Mouse (Mus musculus) midbrain, embryonic 11.5 days (tissue): Measurements from ENCODE around the gene Atxn7. TPM values are rescaled to one million over a fixed set of nuclear protein-coding genes. Genes with fewer than 3 reads are reported as not detected.

Experiments
- ATAC-seq: fragments of 200-750 bp; cut with Nextera tagmentation; 2 replicates; pipeline ENCODE4 v1.8.0; 2017; ENCODE audit warnings: moderate TSS enrichment, moderate library complexity; ENCODE audit not compliant: low FRiP score
- DNase-seq: peaks from one replicate; pipeline ENCODE4 v3.0.0; 2015; ENCODE audit warnings: low spot score; ENCODE audit errors: missing footprints
- H3K27ac ChIP-seq: fragments of 300-500 bp; sonication (generic); 2 replicates; pipeline ENCODE4 v1.5.1; 2014; ENCODE audit warnings: low read depth, low read length
- H3K27me3 ChIP-seq: fragments of 300-500 bp; sonication (generic); 2 replicates; pipeline ENCODE4 v1.6.1; 2014; ENCODE audit warnings: mild to moderate bottlenecking, low read length, moderate library complexity, mixed read lengths; ENCODE audit not compliant: control insufficient read depth, insufficient read depth
- H3K36me3 ChIP-seq: fragments of 300-500 bp; sonication (generic); 2 replicates; pipeline ENCODE4 v1.6.1; 2014; ENCODE audit warnings: mild to moderate bottlenecking, low read length, moderate library complexity, mixed read lengths; ENCODE audit not compliant: control insufficient read depth, insufficient read depth
- H3K4me1 ChIP-seq: fragments of 300-500 bp; sonication (generic); 2 replicates; pipeline ENCODE4 v1.6.1; 2014; ENCODE audit warnings: low read length; ENCODE audit not compliant: control insufficient read depth, insufficient read depth
- H3K4me2 ChIP-seq: fragments of 300-500 bp; sonication (generic); 2 replicates; pipeline ENCODE4 v1.6.1; 2014; ENCODE audit warnings: mild to moderate bottlenecking, moderate library complexity
- H3K4me3 ChIP-seq: fragments of 300-500 bp; sonication (generic); 2 replicates; pipeline ENCODE4 v1.5.1; 2014; ENCODE audit warnings: low read depth, low read length
- H3K9ac ChIP-seq: fragments of 300-500 bp; sonication (generic); 2 replicates; pipeline ENCODE4 v1.6.1; 2014; ENCODE audit warnings: low read length
- H3K9me3 ChIP-seq: fragments of 300-500 bp; sonication (generic); 2 replicates; pipeline ENCODE4 v1.6.1; 2016; ENCODE audit warnings: low read length; ENCODE audit not compliant: control insufficient read depth
- WGBS: fragments of 180-500 bp; shearing (Covaris S2); extraction: QIAGEN DNeasy Blood & Tissue Kit; methylation state at CpG from one replicate; pipeline ENCODE4 v1.1.7; 2014; 5-methylcytosine and 5-hydroxymethylcytosine counted together
- polyA plus RNA-seq: library from polyadenylated mRNA; unstranded; fragments of >200 nt; fragmentation: Nextera tagmentation; extraction: Ambion mirVana; gene quantifications from 2 replicates; pipeline ENCODE4 v1.2.1, GENCODE M21; 2014

Gene Atxn7
- 5.2 and 5.7 TPM in 2 replicates for polyA plus RNA-seq

GRCm38 (mm10) chr14:13961401-13962112 is at the start of gene Atxn7, which contains the start of gene Thoc7:
Gene Atxn7 (plus strand): TSS chr14:13961440.
Gene Thoc7 (minus strand): TSS chr14:13961852.
- Histone ChIP-seq H3K4me2 (peak within 1 kb of the TSS; percentile 67), H3K4me3 (peak within 1 kb of the TSS; percentile 87), H3K4me1 (peaks cover 9% of the 10 kb centered on the region; the same call in 1 of the 2 replicates), H3K9me3 (no peaks in the 10 kb centered on the region), H3K27me3 (no peaks in the 10 kb centered on the region), H3K36me3 (no peaks in the 10 kb centered on the region), H3K9ac (peak within 1 kb of the TSS; percentile 98), H3K27ac (peak within 1 kb of the TSS; percentile 83)
- 5% methylated on average over 49 of the region's 56 CpGs for WGBS
- peak; percentile 94 for DNase-seq
- peak; percentile 74 for ATAC-seq

- Histone ChIP-seq H3K27ac (no peak within 1 kb of the TSS), H3K4me2 (no peak within 1 kb of the TSS), H3K4me3 (no peak within 1 kb of the TSS), H3K27me3 (no peaks in the 10 kb centered on the region), H3K9me3 (no peaks in the 10 kb centered on the region), H3K4me1 (no peaks in the 10 kb centered on the region), H3K36me3 (no peaks in the 10 kb centered on the region), H3K9ac (no peak within 1 kb of the TSS)
- ATAC-seq (no peak), DNase-seq (no peak)
- 33% methylated on average over 1 of the region's 1 CpGs for WGBS
Measured at GRCm38 (mm10) chr14:13914387-13915082, 46.7 kb upstream of the Atxn7 start, which contains the start of gene Gm281. Gene Gm281 (minus strand): TSS chr14:13914478.

- Histone ChIP-seq H3K9me3 (no peaks in the 10 kb centered on the region), H3K27me3 (no peaks in the 10 kb centered on the region)
Measured at GRCm38 (mm10) chr14:13915207-13915606, 46.0 kb upstream of the Atxn7 start.

GRCm38 (mm10) chr14:13917208-13917607 is 44.0 kb upstream of the Atxn7 start:
- Histone ChIP-seq H3K4me2 (no peak overlapping the region), H3K4me1 (no peaks in the 10 kb centered on the region), H3K4me3 (no peak overlapping the region), H3K9ac (no peak overlapping the region), H3K9me3 (no peaks in the 10 kb centered on the region), H3K36me3 (no peaks in the 10 kb centered on the region), H3K27me3 (no peaks in the 10 kb centered on the region), H3K27ac (no peak overlapping the region)
- no peak for DNase-seq
- 90% methylated on average over 10 of the region's 10 CpGs for WGBS
- 0 out of 2 replicates have a peak, but pooled peaks have one; percentile 24 for ATAC-seq

More at GRCm38 (mm10) chr14:13915207-13915606, 46.0 kb upstream of the Atxn7 start:
- no peak overlapping the region for H3K9ac ChIP-seq
- no peak overlapping the region for H3K27ac ChIP-seq
- H3K4me3 ChIP-seq, result no peak overlapping the region
- no peak overlapping the region for H3K4me2 ChIP-seq
- no peak for ATAC-seq
- no peaks in the 10 kb centered on the region for H3K36me3 ChIP-seq
- H3K4me1 ChIP-seq, result no peaks in the 10 kb centered on the region
- WGBS, result 76% methylated on average over 4 of the region's 4 CpGs
- DNase-seq, result no peak

- H3K36me3 ChIP-seq, result no peaks in the 10 kb centered on the region
- ATAC-seq (peak; percentile 81; the same call in 1 of the 2 replicates), DNase-seq (peak; percentile 93)
- no peaks in the 10 kb centered on the region for H3K27me3 ChIP-seq
- no peak overlapping the region for H3K27ac ChIP-seq
- no peak overlapping the region for H3K4me2 ChIP-seq
- no peak overlapping the region for H3K9ac ChIP-seq
- no peaks in the 10 kb centered on the region for H3K4me1 ChIP-seq
- WGBS, result 41% methylated on average over 3 of the region's 3 CpGs
- H3K4me3 ChIP-seq, result no peak overlapping the region
- no peaks in the 10 kb centered on the region for H3K9me3 ChIP-seq
Measured at GRCm38 (mm10) chr14:13917630-13918029, 43.6 kb upstream of the Atxn7 start.

- Histone ChIP-seq H3K27me3 (no peaks in the 10 kb centered on the region), H3K4me3 (peak overlapping the region; percentile 15), H3K9me3 (no peaks in the 10 kb centered on the region), H3K4me1 (no peaks in the 10 kb centered on the region; the same call in 1 of the 2 replicates), H3K27ac (no peak overlapping the region), H3K9ac (peak overlapping the region; percentile 33; the same call in 1 of the 2 replicates), H3K36me3 (no peaks in the 10 kb centered on the region), H3K4me2 (peak overlapping the region; percentile 42)
- 31% methylated on average over 31 of the region's 31 CpGs for WGBS
- ATAC-seq, result peak; percentile 70
- no peak for DNase-seq
Measured at GRCm38 (mm10) chr14:13933290-13934051, 27.8 kb upstream of the Atxn7 start.

- 53% methylated on average over 5 of the region's 5 CpGs for WGBS
Measured at GRCm38 (mm10) chr14:13934052-13934371, 27.2 kb upstream of the Atxn7 start.

GRCm38 (mm10) chr14:13944686-13945085 is 16.6 kb upstream of the Atxn7 start:
- H3K9me3 ChIP-seq, result no peaks in the 10 kb centered on the region
- DNase-seq, result no peak
- WGBS, result 91% methylated on average over 4 of the region's 4 CpGs
- H3K4me1 ChIP-seq, result no peaks in the 10 kb centered on the region
- no peak overlapping the region for H3K9ac ChIP-seq
- H3K4me2 ChIP-seq, result no peak overlapping the region
- peaks cover 8% of the 10 kb centered on the region; the same call in 1 of the 2 replicates for H3K36me3 ChIP-seq
- no peak overlapping the region for H3K4me3 ChIP-seq
- no peak overlapping the region for H3K27ac ChIP-seq
- no peaks in the 10 kb centered on the region for H3K27me3 ChIP-seq
- no peak for ATAC-seq

More at GRCm38 (mm10) chr14:13934052-13934371, 27.2 kb upstream of the Atxn7 start:
- Histone ChIP-seq H3K9ac (no peak overlapping the region), H3K4me2 (peak overlapping the region; percentile 42), H3K9me3 (no peaks in the 10 kb centered on the region), H3K4me1 (no peaks in the 10 kb centered on the region; the same call in 1 of the 2 replicates), H3K27me3 (no peaks in the 10 kb centered on the region), H3K36me3 (no peaks in the 10 kb centered on the region), H3K27ac (no peak overlapping the region), H3K4me3 (no peak overlapping the region; the same call in 1 of the 2 replicates)
- ATAC-seq, result no peak
- DNase-seq, result no peak
